Mouse (Mus musculus) hindbrain, embryonic 13.5 days (tissue): ENCODE measurements around the gene Nsd1. TPM values are rescaled to one million over a fixed set of nuclear protein-coding genes. Genes with fewer than 3 reads are reported as not detected.

ENCODE experiments used
- ATAC-seq: fragments of 200-750 bp; cut with Nextera tagmentation; 2 replicates; pipeline ENCODE4 v1.8.0; 2017; ENCODE audit warnings: moderate TSS enrichment; ENCODE audit not compliant: low FRiP score
- H3K27ac ChIP-seq: fragments of 300-500 bp; sonication (generic); 2 replicates; pipeline ENCODE4 v1.5.1; 2015; ENCODE audit warnings: inconsistent platforms, mild to moderate bottlenecking, moderate library complexity
- H3K27me3 ChIP-seq: fragments of 300-500 bp; sonication (generic); 2 replicates; pipeline ENCODE4 v1.6.1; 2015; ENCODE audit warnings: mild to moderate bottlenecking, inconsistent platforms
- H3K36me3 ChIP-seq: fragments of 300-500 bp; sonication (generic); 2 replicates; pipeline ENCODE4 v1.6.1; 2015; ENCODE audit warnings: mild to moderate bottlenecking, inconsistent platforms
- H3K4me1 ChIP-seq: fragments of 300-500 bp; sonication (generic); replicated peaks from 2 replicates; pipeline ENCODE4 v1.6.1; 2015; ENCODE audit warnings: inconsistent platforms
- H3K4me2 ChIP-seq: fragments of 300-500 bp; sonication (generic); 2 replicates; pipeline ENCODE4 v1.6.1; 2015; ENCODE audit warnings: inconsistent platforms, mild to moderate bottlenecking, moderate library complexity
- H3K4me3 ChIP-seq: fragments of 300-500 bp; sonication (generic); 2 replicates; pipeline ENCODE4 v1.5.1; 2015; ENCODE audit warnings: mild to moderate bottlenecking, inconsistent platforms
- H3K9ac ChIP-seq: fragments of 300-500 bp; sonication (generic); 2 replicates; pipeline ENCODE4 v1.6.1; 2015; ENCODE audit warnings: mild to moderate bottlenecking, inconsistent platforms
- H3K9me3 ChIP-seq: fragments of 300-500 bp; sonication (generic); 2 replicates; pipeline ENCODE4 v1.6.1; 2016; ENCODE audit warnings: inconsistent platforms
- WGBS: fragments of 180-500 bp; shearing (Covaris S2); methylation state at CpG from one replicate; pipeline ENCODE4 v1.1.7; 2015; 5-methylcytosine and 5-hydroxymethylcytosine counted together
- polyA plus RNA-seq: library from polyadenylated mRNA; unstranded; fragments of >200 nt; fragmentation: Nextera tagmentation; extraction: Ambion mirVana; gene quantifications from 2 replicates; pipeline ENCODE4 v1.2.1, GENCODE M21; 2015

Nsd1 gene
- polyA plus RNA-seq, 1 experiment from 2014 or later, result 70.7 TPM

DNA sequence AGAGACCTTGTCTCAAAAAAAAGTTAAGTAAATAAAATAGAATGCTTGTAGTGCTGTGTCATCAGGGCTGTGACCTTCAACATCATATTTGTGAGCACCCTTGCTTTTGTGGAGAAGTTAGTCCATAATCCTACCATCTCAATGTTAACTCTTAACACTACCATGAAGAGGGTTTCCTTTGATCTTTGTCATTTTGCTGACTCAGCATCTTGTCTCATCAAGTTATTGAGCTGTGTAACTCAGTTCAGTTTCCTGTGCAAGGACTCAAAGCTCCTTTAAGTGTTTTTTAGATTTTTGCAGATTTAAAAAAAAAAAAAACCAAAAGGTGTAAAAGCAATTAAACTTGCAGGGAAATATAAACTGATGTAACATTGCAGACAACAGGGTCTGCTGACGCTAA, 87.2 kb downstream of the Nsd1 start:
- no peak for ATAC-seq
- H3K4me2 ChIP-seq, result no peak overlapping the region
- H3K9ac ChIP-seq, result no peak overlapping the region
- H3K36me3 ChIP-seq, result peaks cover 74% of the 10 kb centered on the region
- no peaks in the 10 kb centered on the region for H3K27me3 ChIP-seq
- no peaks in the 10 kb centered on the region for H3K4me1 ChIP-seq
- H3K4me3 ChIP-seq, result no peak overlapping the region
- no peak overlapping the region for H3K27ac ChIP-seq
- H3K9me3 ChIP-seq, result no peaks in the 10 kb centered on the region
- 90% methylated on average over 1 of the region's 1 CpGs for WGBS

DNA sequence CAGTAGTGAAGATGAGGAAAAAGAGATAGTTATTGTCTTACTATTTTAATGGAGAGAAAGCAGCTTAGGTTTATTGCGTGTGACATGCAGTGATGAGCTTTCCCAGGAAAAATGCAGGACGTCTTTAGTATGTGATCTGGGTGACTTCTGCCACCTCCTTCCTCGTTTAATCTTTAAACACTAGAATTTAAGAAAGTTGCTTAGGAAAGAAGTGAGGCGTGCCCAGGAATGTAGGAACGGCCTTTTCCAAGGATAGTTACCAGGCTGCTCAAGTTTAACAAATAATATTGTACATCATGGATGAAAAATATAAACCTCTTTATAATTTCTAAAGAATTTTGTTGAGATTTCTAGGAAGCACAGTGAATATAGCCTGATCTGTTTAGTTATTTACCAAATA, 91.3 kb downstream of the Nsd1 start:
- H3K27ac ChIP-seq, result no peak overlapping the region
- H3K4me3 ChIP-seq, result no peak overlapping the region
- H3K27me3 ChIP-seq, result no peaks in the 10 kb centered on the region
- whole genome bisulfite sequencing, result 91% methylated on average over 5 of the region's 5 CpGs
- H3K4me2 ChIP-seq, result no peak overlapping the region
- H3K9me3 ChIP-seq, result no peaks in the 10 kb centered on the region
- no peaks in the 10 kb centered on the region for H3K4me1 ChIP-seq
- H3K9ac ChIP-seq, result no peak overlapping the region
- H3K36me3 ChIP-seq, result peaks cover 82% of the 10 kb centered on the region
- ATAC-seq, result no peak

DNA sequence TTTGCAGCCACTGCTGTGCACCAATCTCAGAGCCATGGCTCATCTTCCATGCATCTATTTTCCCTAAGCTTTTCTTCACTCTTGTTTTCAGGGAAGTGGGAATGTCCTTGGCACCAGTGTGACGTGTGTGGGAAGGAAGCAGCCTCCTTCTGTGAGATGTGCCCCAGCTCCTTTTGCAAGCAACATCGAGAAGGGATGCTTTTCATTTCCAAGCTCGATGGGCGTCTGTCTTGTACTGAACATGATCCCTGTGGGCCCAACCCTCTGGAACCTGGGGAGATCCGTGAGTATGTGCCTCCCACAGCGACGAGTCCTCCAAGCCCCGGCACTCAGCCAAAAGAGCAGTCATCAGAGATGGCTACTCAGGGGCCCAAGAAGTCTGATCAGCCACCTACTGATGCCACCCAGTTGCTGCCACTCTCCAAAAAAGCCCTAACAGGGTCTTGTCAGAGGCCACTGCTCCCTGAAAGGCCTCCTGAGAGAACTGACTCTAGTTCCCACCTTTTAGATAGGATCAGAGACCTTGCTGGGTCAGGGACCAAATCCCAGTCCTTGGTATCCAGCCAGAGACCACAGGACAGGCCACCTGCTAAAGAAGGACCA, 102.5 kb downstream of the Nsd1 start:
- no peaks in the 10 kb centered on the region for H3K9me3 ChIP-seq
- no peak overlapping the region for H3K4me2 ChIP-seq
- H3K4me3 ChIP-seq, result no peak overlapping the region
- H3K9ac ChIP-seq, result no peak overlapping the region
- ATAC-seq, result no peak
- H3K27ac ChIP-seq, result no peak overlapping the region
- H3K36me3 ChIP-seq, result peaks cover 84% of the 10 kb centered on the region
- H3K27me3 ChIP-seq, result no peaks in the 10 kb centered on the region
- no peaks in the 10 kb centered on the region for H3K4me1 ChIP-seq
- WGBS, result 92% methylated on average over 8 of the region's 8 CpGs

- WGBS, result 91% methylated on average over 9 of the region's 9 CpGs
- ATAC-seq, result no peak
- Histone ChIP-seq H3K27me3 (no peaks in the 10 kb centered on the region), H3K4me1 (no peaks in the 10 kb centered on the region), H3K4me2 (no peak overlapping the region), H3K9ac (no peak overlapping the region), H3K36me3 (peaks cover 85% of the 10 kb centered on the region), H3K27ac (no peak overlapping the region), H3K9me3 (no peaks in the 10 kb centered on the region), H3K4me3 (no peak overlapping the region)
Observed at GRCm38 (mm10) chr13:55313051-55313450, 103.5 kb downstream of the Nsd1 start.

DNA sequence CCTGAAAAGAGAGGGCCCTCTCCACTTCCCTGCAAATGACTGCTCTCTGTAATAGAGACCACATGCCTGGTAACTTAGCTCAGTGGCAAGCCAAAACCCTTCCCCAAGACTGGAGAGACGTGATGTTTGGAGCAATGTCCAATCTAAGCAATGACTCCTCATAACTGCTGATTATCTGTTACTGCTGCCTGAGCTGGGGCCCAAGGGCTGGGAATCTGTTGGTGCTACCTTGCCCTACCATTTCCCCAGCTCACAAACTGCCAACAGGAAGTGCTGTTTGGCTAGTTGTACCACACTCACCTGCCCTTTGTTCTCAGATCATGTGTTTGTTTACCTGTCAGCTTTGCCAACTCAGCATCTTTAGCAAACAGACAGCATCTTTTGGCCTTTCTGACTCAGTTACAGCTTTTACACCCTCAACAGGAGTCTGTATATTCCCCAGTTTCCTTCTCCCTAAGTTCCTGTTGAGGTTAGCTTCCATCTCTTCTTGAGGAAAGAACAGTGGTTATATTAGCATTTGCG, 105.4 kb downstream of the Nsd1 start:
- peaks cover 92% of the 10 kb centered on the region for H3K36me3 ChIP-seq
- H3K4me2 ChIP-seq, result no peak overlapping the region
- H3K4me1 ChIP-seq, result peaks cover 2% of the 10 kb centered on the region; the same call in 1 of the 2 replicates
- no peak overlapping the region for H3K9ac ChIP-seq
- no peak overlapping the region for H3K27ac ChIP-seq
- ATAC-seq, result no peak
- H3K27me3 ChIP-seq, result no peaks in the 10 kb centered on the region
- no peak overlapping the region for H3K4me3 ChIP-seq
- H3K9me3 ChIP-seq, result no peaks in the 10 kb centered on the region
- WGBS, result 92% methylated on average over 2 of the region's 2 CpGs

DNA sequence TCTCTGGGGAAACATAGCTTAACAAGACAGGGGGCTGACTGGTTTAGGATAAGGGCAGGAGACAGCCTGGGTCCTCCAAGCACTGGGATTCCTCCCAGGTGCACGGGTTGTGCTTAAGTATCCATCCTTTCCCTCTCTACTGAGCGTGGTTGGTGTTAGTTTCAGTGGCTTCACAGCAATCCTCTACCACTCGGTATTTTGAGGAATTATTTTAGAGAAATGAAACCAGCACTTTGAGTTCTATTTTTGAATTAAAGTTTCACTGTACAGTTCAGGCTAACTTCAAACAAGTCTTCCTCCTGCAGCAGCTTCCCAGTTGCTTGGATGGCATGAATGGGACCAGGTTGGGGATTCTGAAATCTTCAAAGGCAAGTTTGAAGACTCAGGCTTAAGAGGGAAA, 108.8 kb downstream of the Nsd1 start:
- Histone ChIP-seq H3K36me3 (peaks cover 63% of the 10 kb centered on the region), H3K4me3 (no peak overlapping the region), H3K9me3 (no peaks in the 10 kb centered on the region), H3K4me1 (peaks cover 26% of the 10 kb centered on the region), H3K9ac (no peak overlapping the region), H3K27me3 (no peaks in the 10 kb centered on the region), H3K27ac (no peak overlapping the region), H3K4me2 (no peak overlapping the region)
- ATAC-seq, result no peak
- 90% methylated on average over 3 of the region's 3 CpGs for WGBS

- Histone ChIP-seq H3K27ac (peak within 1 kb of the TSS; percentile 82), H3K36me3 (peaks cover 59% of the 10 kb centered on the region), H3K4me2 (peak within 1 kb of the TSS; percentile 90), H3K4me3 (peak within 1 kb of the TSS; percentile 94), H3K9me3 (no peaks in the 10 kb centered on the region), H3K4me1 (peaks cover 35% of the 10 kb centered on the region), H3K9ac (peak within 1 kb of the TSS; percentile 96), H3K27me3 (no peaks in the 10 kb centered on the region)
- 88% methylated on average over 4 of the region's 4 CpGs for WGBS
- no peak for ATAC-seq
Observed at GRCm38 (mm10) chr13:55319931-55320533, 110.5 kb downstream of the Nsd1 start, which contains the start of gene Prelid1. Gene Prelid1, plus strand, starts transcription at chr13:55320500.

- H3K9ac ChIP-seq, result peak within 1 kb of the TSS; percentile 96
- peaks cover 64% of the 10 kb centered on the region for H3K36me3 ChIP-seq
- peak; percentile 94 for ATAC-seq
- H3K9me3 ChIP-seq, result no peaks in the 10 kb centered on the region
- H3K27me3 ChIP-seq, result no peaks in the 10 kb centered on the region
- H3K4me1 ChIP-seq, result peaks cover 35% of the 10 kb centered on the region
- peak within 1 kb of the TSS; percentile 82 for H3K27ac ChIP-seq
- H3K4me3 ChIP-seq, result peak within 1 kb of the TSS; percentile 94
- under 1% methylated on average over 73 of the region's 73 CpGs for WGBS
- peak within 1 kb of the TSS; percentile 90 for H3K4me2 ChIP-seq
Observed at GRCm38 (mm10) chr13:55321434-55322129, 112.0 kb downstream of the Nsd1 start, which contains the start of gene Rab24. Gene Rab24, minus strand, starts transcription at chr13:55321946.

- WGBS, result 2% methylated on average over 31 of the region's 31 CpGs
- Histone ChIP-seq H3K4me2 (peak overlapping the region; percentile 90), H3K36me3 (peaks cover 57% of the 10 kb centered on the region), H3K27ac (peak overlapping the region; percentile 82), H3K9ac (peak overlapping the region; percentile 96), H3K9me3 (no peaks in the 10 kb centered on the region), H3K27me3 (no peaks in the 10 kb centered on the region), H3K4me3 (peak overlapping the region; percentile 94), H3K4me1 (peaks cover 39% of the 10 kb centered on the region)
- no peak for ATAC-seq
Observed at GRCm38 (mm10) chr13:55322130-55322825, 112.7 kb downstream of the Nsd1 start.

DNA sequence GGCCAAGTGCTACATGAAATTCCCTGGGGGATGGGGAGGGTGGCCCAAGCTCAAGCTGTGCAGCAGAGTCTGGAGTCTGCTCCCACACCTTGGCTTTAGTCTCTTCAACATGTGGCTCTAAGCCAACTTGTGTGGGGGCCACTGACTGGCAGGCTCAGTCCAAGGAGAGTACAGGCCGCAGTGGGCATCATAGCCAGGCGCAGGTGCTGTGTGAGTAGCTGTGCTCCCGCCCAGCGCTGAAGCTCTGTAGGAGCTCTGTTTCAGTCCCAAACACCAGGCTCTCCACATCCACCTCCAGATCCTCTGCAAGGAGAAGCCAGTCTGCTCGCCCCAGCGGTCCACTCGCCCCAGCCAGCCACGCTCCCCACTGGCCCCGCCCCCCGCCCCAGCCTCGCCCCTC, 116.0 kb downstream of the Nsd1 start:
- Histone ChIP-seq H3K9me3 (no peaks in the 10 kb centered on the region), H3K4me2 (no peak overlapping the region), H3K4me1 (peaks cover 56% of the 10 kb centered on the region), H3K27me3 (0 out of 2 replicates have a peak, but pooled peaks cover 7% of the 10 kb centered on the region), H3K27ac (no peak overlapping the region), H3K36me3 (peaks cover 27% of the 10 kb centered on the region), H3K9ac (no peak overlapping the region), H3K4me3 (no peak overlapping the region)
- ATAC-seq, result no peak
- 81% methylated on average over 11 of the region's 11 CpGs for WGBS

DNA sequence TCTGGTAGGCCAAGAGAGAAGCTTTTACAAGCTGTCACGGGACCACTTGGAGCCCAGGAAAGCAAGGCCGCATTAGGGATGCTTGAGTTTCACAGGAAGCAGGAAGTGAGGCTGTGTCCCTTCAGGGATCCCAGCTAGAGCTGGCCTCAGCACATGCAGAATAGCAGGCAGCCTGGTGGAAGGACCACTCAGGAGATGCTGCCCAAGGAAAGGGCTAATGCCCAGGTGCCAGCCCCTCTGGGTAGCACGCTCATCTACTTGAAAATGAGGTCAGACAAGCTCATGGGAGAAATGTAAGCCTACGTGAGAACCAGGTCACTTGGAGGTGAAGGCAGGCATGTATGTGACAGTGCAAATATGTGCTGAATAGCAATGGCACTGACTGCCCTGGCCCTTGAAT, 117.6 kb downstream of the Nsd1 start:
- WGBS, result 53% methylated on average over 4 of the region's 4 CpGs

DNA sequence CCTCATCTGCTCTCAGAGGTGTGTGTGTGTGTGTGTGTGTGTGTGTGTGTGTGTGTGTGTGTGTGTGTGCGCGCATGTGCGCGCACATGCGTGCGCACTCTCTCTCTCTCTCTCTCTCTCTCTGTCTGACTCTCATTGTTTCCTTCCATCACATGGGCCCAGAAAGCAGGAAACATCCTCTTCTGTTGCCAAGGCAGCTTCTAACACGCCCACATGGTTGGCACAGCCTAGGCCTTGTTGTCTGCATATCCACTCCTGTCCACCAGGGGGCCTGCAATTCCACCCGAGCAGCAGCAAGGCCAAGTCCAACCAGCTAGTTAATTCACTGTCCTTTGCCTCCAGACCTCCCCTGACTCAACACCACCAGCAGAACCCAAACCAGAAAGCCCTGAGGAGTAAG, 118.1 kb downstream of the Nsd1 start:
- H3K27ac ChIP-seq, result peak overlapping the region; percentile 73
- 0% methylated on average over 2 of the region's 8 CpGs for WGBS

More for the DNA sequence above, 117.6 kb downstream of the Nsd1 start:
- peak overlapping the region; percentile 18; the same call in 1 of the 2 replicates for H3K4me2 ChIP-seq
- H3K27ac ChIP-seq, result peak overlapping the region; percentile 73
- no peak for ATAC-seq
- H3K4me1 ChIP-seq, result peaks cover 54% of the 10 kb centered on the region
- 0 out of 2 replicates have a peak overlapping the region, but pooled peaks have one; percentile 20 for H3K9ac ChIP-seq
- H3K9me3 ChIP-seq, result no peaks in the 10 kb centered on the region
- H3K27me3 ChIP-seq, result 0 out of 2 replicates have a peak, but pooled peaks cover 7% of the 10 kb centered on the region
- H3K36me3 ChIP-seq, result peaks cover 27% of the 10 kb centered on the region
- H3K4me3 ChIP-seq, result no peak overlapping the region

More for the DNA sequence above, 118.1 kb downstream of the Nsd1 start:
- Histone ChIP-seq H3K4me1 (peaks cover 51% of the 10 kb centered on the region), H3K36me3 (peaks cover 27% of the 10 kb centered on the region), H3K9ac (no peak overlapping the region), H3K4me3 (0 out of 2 replicates have a peak overlapping the region, but pooled peaks have one; percentile 2), H3K4me2 (0 out of 2 replicates have a peak overlapping the region, but pooled peaks have one; percentile 80), H3K9me3 (no peaks in the 10 kb centered on the region), H3K27me3 (0 out of 2 replicates have a peak, but pooled peaks cover 7% of the 10 kb centered on the region)
- peak; percentile 4; the same call in 1 of the 2 replicates for ATAC-seq
